Mouse (Mus musculus): Measurements from ENCODE around the gene Slc25a20. TPM values are rescaled to one million over a fixed set of nuclear protein-coding genes. Genes with fewer than 3 reads are reported as not detected.

Gene Slc25a20
- polyA plus RNA-seq, 2 experiments, result 8.6 to 14.0 TPM

GRCm38 (mm10) chr9:108687181-108687580, 25.3 kb downstream of the Slc25a20 start:
- Histone ChIP-seq H3K27ac (no peak overlapping the region), H3K9me3 (ENCODE audit: control insufficient read depth, low read length) (no peaks in the 10 kb centered on the region), H3K36me3 (replicated peaks; ENCODE audit: control insufficient read depth, insufficient read depth, low read depth) (no peaks in the 10 kb centered on the region), H3K4me1 (replicated peaks; ENCODE audit: control insufficient read depth in 2 of 2, insufficient read depth in 2 of 2, low read length in 1 of 2) (peaks cover 0 to 9% of the 10 kb centered on the region in 2 experiments; a peak in 2 of 4 replicates), H3K9ac (replicated peaks) (no peak overlapping the region), H3K27me3 (ENCODE audit: control insufficient read depth, insufficient read depth, low read length) (peaks cover 12% of the 10 kb centered on the region), H3K4me3 (ENCODE audit: insufficient read depth in 1 of 2, low read depth in 2 of 2, low read length in 2 of 2) (no peak overlapping the region), H3K4me2 (ENCODE audit: low read depth) (no peak overlapping the region)
- TF ChIP-seq EP300 (IDR thresholded peaks at IDR 0.05; ENCODE audit: low read depth) (no peak), CTCF (IDR thresholded peaks at IDR 0.05; ENCODE audit: low read depth) (no peak)
- WGBS (ENCODE audit: insufficient replicate concordance), result 74% methylated on average over 6 of the region's 6 CpGs
- ATAC-seq (ENCODE audit: insufficient read depth), result no peak
- DNase-seq (ENCODE audit: low read depth in 3 of 3, low spot score in 3 of 3), result no peak

- Histone ChIP-seq H3K27ac (no peak overlapping the region), H3K36me3 (replicated peaks; ENCODE audit: control insufficient read depth, insufficient read depth, low read depth) (no peaks in the 10 kb centered on the region), H3K4me2 (ENCODE audit: low read depth) (no peak overlapping the region), H3K9me3 (ENCODE audit: control insufficient read depth, low read length) (no peaks in the 10 kb centered on the region), H3K9ac (replicated peaks) (no peak overlapping the region), H3K27me3 (ENCODE audit: control insufficient read depth, insufficient read depth, low read length) (peaks cover 17% of the 10 kb centered on the region), H3K4me1 (replicated peaks; ENCODE audit: control insufficient read depth in 2 of 2, insufficient read depth in 2 of 2, low read length in 1 of 2) (peaks cover 0 to 9% of the 10 kb centered on the region in 2 experiments; a peak in 2 of 4 replicates), H3K4me3 (ENCODE audit: insufficient read depth in 1 of 2, low read depth in 2 of 2, low read length in 2 of 2) (no peak overlapping the region)
- WGBS (ENCODE audit: insufficient replicate concordance), result 70% methylated on average over 2 of the region's 2 CpGs
- DNase-seq (ENCODE audit: low read depth in 3 of 3, low spot score in 3 of 3), result no peak
- ATAC-seq (ENCODE audit: insufficient read depth), result no peak
- no peak for TF ChIP-seq EP300 (IDR thresholded peaks at IDR 0.05; ENCODE audit: low read depth)
- TF ChIP-seq CTCF (IDR thresholded peaks at IDR 0.05; ENCODE audit: low read depth), result no peak
These were observed 25.8 kb downstream of the Slc25a20 start for GRCm38 (mm10) chr9:108687686-108688085.

GRCm38 (mm10) chr9:108688451-108688850, 26.6 kb downstream of the Slc25a20 start:
- H3K9ac ChIP-seq (replicated peaks), result no peak overlapping the region
- peaks cover 24% of the 10 kb centered on the region for H3K27me3 ChIP-seq (ENCODE audit: control insufficient read depth, insufficient read depth, low read length)
- 68% methylated on average over 9 of the region's 9 CpGs for WGBS (ENCODE audit: insufficient replicate concordance)
- no peak for ATAC-seq (ENCODE audit: insufficient read depth)
- H3K4me1 ChIP-seq (replicated peaks; ENCODE audit: control insufficient read depth in 2 of 2, insufficient read depth in 2 of 2, low read length in 1 of 2), result peaks cover 4 to 12% of the 10 kb centered on the region in 2 experiments; a peak in 2 of 4 replicates
- H3K4me3 ChIP-seq (ENCODE audit: insufficient read depth in 1 of 2, low read depth in 2 of 2, low read length in 2 of 2), result no peak overlapping the region
- no peaks in the 10 kb centered on the region for H3K36me3 ChIP-seq (replicated peaks; ENCODE audit: control insufficient read depth, insufficient read depth, low read depth)
- H3K9me3 ChIP-seq (ENCODE audit: control insufficient read depth, low read length), result no peaks in the 10 kb centered on the region
- no peak overlapping the region for H3K4me2 ChIP-seq (ENCODE audit: low read depth)
- TF ChIP-seq EP300 (IDR thresholded peaks at IDR 0.05; ENCODE audit: low read depth) (no peak), CTCF (IDR thresholded peaks at IDR 0.05; ENCODE audit: low read depth) (no peak)
- no peak for DNase-seq (ENCODE audit: low read depth in 3 of 3, low spot score in 3 of 3)
- no peak overlapping the region for H3K27ac ChIP-seq

GRCm38 (mm10) chr9:108689106-108689505, 27.2 kb downstream of the Slc25a20 start, which contains the start of gene Prkar2a:
TSS of gene Prkar2a (plus strand) at chr9:108689314.
- H3K4me2 ChIP-seq (ENCODE audit: low read depth), result no peak within 1 kb of the TSS
- WGBS (ENCODE audit: insufficient replicate concordance), result 67% methylated on average over 1 of the region's 1 CpGs
- no peak within 1 kb of the TSS for H3K9ac ChIP-seq (replicated peaks)
- peaks cover 4 to 12% of the 10 kb centered on the region in 2 experiments; a peak in 2 of 4 replicates for H3K4me1 ChIP-seq (replicated peaks; ENCODE audit: control insufficient read depth in 2 of 2, insufficient read depth in 2 of 2, low read length in 1 of 2)
- no peaks in the 10 kb centered on the region for H3K9me3 ChIP-seq (ENCODE audit: control insufficient read depth, low read length)
- no peak within 1 kb of the TSS for H3K27ac ChIP-seq
- DNase-seq (ENCODE audit: low read depth in 3 of 3, low spot score in 3 of 3) (no peak), ATAC-seq (ENCODE audit: insufficient read depth) (no peak)
- TF ChIP-seq CTCF (IDR thresholded peaks at IDR 0.05; ENCODE audit: low read depth), result no peak
- no peak for TF ChIP-seq EP300 (IDR thresholded peaks at IDR 0.05; ENCODE audit: low read depth)
- H3K36me3 ChIP-seq (replicated peaks; ENCODE audit: control insufficient read depth, insufficient read depth, low read depth), result no peaks in the 10 kb centered on the region
- peaks cover 24% of the 10 kb centered on the region for H3K27me3 ChIP-seq (ENCODE audit: control insufficient read depth, insufficient read depth, low read length)
- H3K4me3 ChIP-seq (ENCODE audit: insufficient read depth in 1 of 2, low read depth in 2 of 2, low read length in 2 of 2), result no peak within 1 kb of the TSS

- Histone ChIP-seq H3K9ac (replicated peaks) (no peak overlapping the region), H3K4me1 (replicated peaks; ENCODE audit: control insufficient read depth in 2 of 2, insufficient read depth in 2 of 2, low read length in 1 of 2) (peaks cover 4 to 12% of the 10 kb centered on the region in 2 experiments; a peak in 2 of 4 replicates), H3K27me3 (ENCODE audit: control insufficient read depth, insufficient read depth, low read length) (peaks cover 24% of the 10 kb centered on the region), H3K36me3 (replicated peaks; ENCODE audit: control insufficient read depth, insufficient read depth, low read depth) (no peaks in the 10 kb centered on the region), H3K4me2 (ENCODE audit: low read depth) (no peak overlapping the region), H3K4me3 (ENCODE audit: insufficient read depth in 1 of 2, low read depth in 2 of 2, low read length in 2 of 2) (no peak overlapping the region), H3K27ac (no peak overlapping the region), H3K9me3 (ENCODE audit: control insufficient read depth, low read length) (no peaks in the 10 kb centered on the region)
- no peak for TF ChIP-seq CTCF (IDR thresholded peaks at IDR 0.05; ENCODE audit: low read depth)
- ATAC-seq (ENCODE audit: insufficient read depth) (no peak), DNase-seq (ENCODE audit: low read depth in 3 of 3, low spot score in 3 of 3) (no peak)
- 65% methylated on average over 1 of the region's 1 CpGs for WGBS (ENCODE audit: insufficient replicate concordance)
These were observed 28.1 kb downstream of the Slc25a20 start for GRCm38 (mm10) chr9:108689993-108690392.
